Mouse (Mus musculus) C2C12 (cell line): ENCODE data around the gene Mertk.

Experiments
- CEBPB ChIP-seq: IDR thresholded peaks from one replicate; pipeline ENCODE4 v1.6.1; 2011; ENCODE audit warnings: low read depth, mild to moderate bottlenecking, control low read depth, moderate library complexity
- CTCF ChIP-seq: IDR thresholded peaks from one replicate; pipeline ENCODE4 v1.5.1; 2011; ENCODE audit not compliant: control insufficient read depth, insufficient read depth, insufficient read length

- TF ChIP-seq CTCF (no peak), CEBPB (no peak)
Measured at GRCm38 (mm10) chr2:128784814-128785213, 86.1 kb downstream of the Mertk start.
